Mouse (Mus musculus) G1E (cell line): ENCODE measurements around the gene Kifap3.

Source experiments
- CTCF ChIP-seq: IDR thresholded peaks from 2 replicates; pipeline ENCODE4 v1.5.1; 2012; ENCODE audit warnings: low read depth, low read length, inconsistent platforms, mixed read lengths
- GATA1 ChIP-seq: IDR thresholded peaks from 2 replicates; pipeline ENCODE4 v1.6.1; 2012; ENCODE audit warnings: borderline replicate concordance, low read length, inconsistent platforms, mixed read lengths

GRCm38 (mm10) chr1:163842238-163842637, 62.9 kb downstream of the Kifap3 start:
- TF ChIP-seq CTCF (no peak), GATA1 (no peak)
